Mouse (Mus musculus) hindbrain, embryonic 15.5 days (tissue): ENCODE measurements around the gene Snx10. TPM values are rescaled to one million over a fixed set of nuclear protein-coding genes. Genes with fewer than 3 reads are reported as not detected.
A peak's percentile ranks its signal among the peaks of the same experiment; 100 is the strongest.

Experiments used
- ATAC-seq: fragments of 200-750 bp; cut with Nextera tagmentation; 2 replicates; pipeline ENCODE4 v1.8.0; 2017; ENCODE audit warnings: low read depth, moderate number of reproducible peaks, moderate TSS enrichment; ENCODE audit not compliant: low FRiP score
- H3K27ac ChIP-seq: fragments of 300-500 bp; sonication (generic); replicated peaks from 2 replicates; pipeline ENCODE4 v1.5.1; 2015; ENCODE audit warnings: mild to moderate bottlenecking, inconsistent platforms
- H3K27me3 ChIP-seq: fragments of 300-500 bp; sonication (generic); 2 replicates; pipeline ENCODE4 v1.6.1; 2015; ENCODE audit warnings: control low read depth, inconsistent platforms
- H3K36me3 ChIP-seq: fragments of 300-500 bp; sonication (generic); 2 replicates; pipeline ENCODE4 v1.6.1; 2015; ENCODE audit warnings: control low read depth, inconsistent platforms
- H3K4me1 ChIP-seq: fragments of 300-500 bp; sonication (generic); replicated peaks from 2 replicates; pipeline ENCODE4 v1.6.1; 2015; ENCODE audit warnings: control low read depth, inconsistent platforms
- H3K4me2 ChIP-seq: fragments of 300-500 bp; sonication (generic); 2 replicates; pipeline ENCODE4 v1.6.1; 2015; ENCODE audit warnings: moderate library complexity, mild to moderate bottlenecking, inconsistent platforms
- H3K4me3 ChIP-seq: fragments of 300-500 bp; sonication (generic); 2 replicates; pipeline ENCODE4 v1.5.1; 2015; ENCODE audit warnings: mild to moderate bottlenecking, inconsistent platforms
- H3K9ac ChIP-seq: fragments of 300-500 bp; sonication (generic); 2 replicates; pipeline ENCODE4 v1.6.1; 2015; ENCODE audit warnings: inconsistent platforms
- H3K9me3 ChIP-seq: fragments of 300-500 bp; sonication (generic); 2 replicates; pipeline ENCODE4 v1.6.1; 2016; ENCODE audit warnings: control low read depth, inconsistent platforms
- WGBS: fragments of 180-500 bp; shearing (Covaris S2); methylation state at CpG from one replicate; pipeline ENCODE4 v1.1.7; 2015; 5-methylcytosine and 5-hydroxymethylcytosine counted together
- polyA plus RNA-seq: library from polyadenylated mRNA; unstranded; fragments of >200 nt; fragmentation: Nextera tagmentation; extraction: Ambion mirVana; gene quantifications from 2 replicates; pipeline ENCODE4 v1.2.1, GENCODE M21; 2015

Snx10 gene
- polyA plus RNA-seq, 1 experiment from 2014 or later = 61.6 TPM

GRCm38 (mm10) chr6:51541422-51541821, 17.7 kb downstream of the Snx10 start:
- H3K36me3 ChIP-seq = no peaks in the 10 kb centered on the region
- ATAC-seq = no peak
- no peak overlapping the region for H3K4me3 ChIP-seq
- H3K9me3 ChIP-seq = no peaks in the 10 kb centered on the region
- no peak overlapping the region for H3K27ac ChIP-seq
- peaks cover 9% of the 10 kb centered on the region for H3K4me1 ChIP-seq
- H3K4me2 ChIP-seq = no peak overlapping the region
- H3K27me3 ChIP-seq = no peaks in the 10 kb centered on the region
- 84% methylated on average over 7 of the region's 7 CpGs for WGBS
- no peak overlapping the region for H3K9ac ChIP-seq

GRCm38 (mm10) chr6:51542147-51542546, 18.4 kb downstream of the Snx10 start:
- Histone ChIP-seq H3K36me3 (no peaks in the 10 kb centered on the region), H3K4me2 (no peak overlapping the region), H3K4me1 (peaks cover 9% of the 10 kb centered on the region), H3K9me3 (no peaks in the 10 kb centered on the region), H3K27ac (no peak overlapping the region), H3K9ac (no peak overlapping the region), H3K4me3 (no peak overlapping the region), H3K27me3 (no peaks in the 10 kb centered on the region)
- 80% methylated on average over 4 of the region's 4 CpGs for WGBS
- ATAC-seq = no peak

- H3K9ac ChIP-seq = no peak overlapping the region
- no peak overlapping the region for H3K4me3 ChIP-seq
- no peak overlapping the region for H3K27ac ChIP-seq
- no peaks in the 10 kb centered on the region for H3K27me3 ChIP-seq
- WGBS = 61% methylated on average over 6 of the region's 6 CpGs
- H3K36me3 ChIP-seq = no peaks in the 10 kb centered on the region
- ATAC-seq = no peak
- H3K9me3 ChIP-seq = no peaks in the 10 kb centered on the region
- H3K4me2 ChIP-seq = no peak overlapping the region
- peaks cover 9% of the 10 kb centered on the region for H3K4me1 ChIP-seq
These were observed 20.0 kb downstream of the Snx10 start for GRCm38 (mm10) chr6:51543639-51544117.

- no peak overlapping the region for H3K27ac ChIP-seq
- H3K4me2 ChIP-seq = peak overlapping the region; percentile 13; the same call in 1 of the 2 replicates
- no peak for ATAC-seq
- H3K36me3 ChIP-seq = no peaks in the 10 kb centered on the region
- H3K4me1 ChIP-seq = peaks cover 9% of the 10 kb centered on the region
- no peaks in the 10 kb centered on the region for H3K27me3 ChIP-seq
- H3K9ac ChIP-seq = no peak overlapping the region
- H3K4me3 ChIP-seq = no peak overlapping the region
- H3K9me3 ChIP-seq = no peaks in the 10 kb centered on the region
- 37% methylated on average over 7 of the region's 7 CpGs for whole genome bisulfite sequencing
These were observed 20.5 kb downstream of the Snx10 start for GRCm38 (mm10) chr6:51544118-51544681.

GRCm38 (mm10) chr6:51545219-51545859, 21.6 kb downstream of the Snx10 start:
- Histone ChIP-seq H3K9me3 (no peaks in the 10 kb centered on the region), H3K4me2 (no peak overlapping the region), H3K4me3 (no peak overlapping the region), H3K27me3 (no peaks in the 10 kb centered on the region), H3K27ac (no peak overlapping the region), H3K36me3 (no peaks in the 10 kb centered on the region), H3K4me1 (peaks cover 9% of the 10 kb centered on the region), H3K9ac (no peak overlapping the region)
- no peak for ATAC-seq
- WGBS = 86% methylated on average over 11 of the region's 11 CpGs

GRCm38 (mm10) chr6:51546085-51546484, 22.4 kb downstream of the Snx10 start:
- H3K9me3 ChIP-seq = no peaks in the 10 kb centered on the region
- no peaks in the 10 kb centered on the region for H3K36me3 ChIP-seq
- H3K4me2 ChIP-seq = no peak overlapping the region
- no peaks in the 10 kb centered on the region for H3K27me3 ChIP-seq
- 94% methylated on average over 2 of the region's 2 CpGs for WGBS
- H3K9ac ChIP-seq = no peak overlapping the region
- peaks cover 9% of the 10 kb centered on the region for H3K4me1 ChIP-seq
- no peak overlapping the region for H3K27ac ChIP-seq
- no peak for ATAC-seq
- no peak overlapping the region for H3K4me3 ChIP-seq

GRCm38 (mm10) chr6:51548757-51549156, 25.1 kb downstream of the Snx10 start:
- WGBS = 81% methylated on average over 5 of the region's 5 CpGs
- Histone ChIP-seq H3K4me1 (peaks cover 9% of the 10 kb centered on the region), H3K4me2 (no peak overlapping the region), H3K9ac (no peak overlapping the region), H3K36me3 (no peaks in the 10 kb centered on the region), H3K9me3 (no peaks in the 10 kb centered on the region), H3K27ac (no peak overlapping the region), H3K27me3 (no peaks in the 10 kb centered on the region), H3K4me3 (no peak overlapping the region)
- no peak for ATAC-seq

GRCm38 (mm10) chr6:51551267-51551802, 27.6 kb downstream of the Snx10 start:
- H3K9ac ChIP-seq = no peak overlapping the region
- ATAC-seq = no peak
- H3K27me3 ChIP-seq = no peaks in the 10 kb centered on the region
- H3K9me3 ChIP-seq = no peaks in the 10 kb centered on the region
- no peak overlapping the region for H3K27ac ChIP-seq
- no peaks in the 10 kb centered on the region for H3K36me3 ChIP-seq
- no peak overlapping the region for H3K4me3 ChIP-seq
- H3K4me1 ChIP-seq = no peaks in the 10 kb centered on the region
- H3K4me2 ChIP-seq = no peak overlapping the region
- WGBS = 95% methylated on average over 10 of the region's 10 CpGs

- no peak for ATAC-seq
- Histone ChIP-seq H3K4me1 (no peaks in the 10 kb centered on the region), H3K4me3 (no peak overlapping the region), H3K27me3 (no peaks in the 10 kb centered on the region), H3K9ac (no peak overlapping the region), H3K36me3 (no peaks in the 10 kb centered on the region), H3K9me3 (no peaks in the 10 kb centered on the region), H3K27ac (no peak overlapping the region), H3K4me2 (no peak overlapping the region)
- 92% methylated on average over 7 of the region's 7 CpGs for WGBS
These were observed 32.9 kb downstream of the Snx10 start for GRCm38 (mm10) chr6:51556562-51556961.

- H3K4me2 ChIP-seq = no peak overlapping the region
- H3K27me3 ChIP-seq = no peaks in the 10 kb centered on the region
- H3K4me3 ChIP-seq = no peak overlapping the region
- no peak for ATAC-seq
- no peak overlapping the region for H3K27ac ChIP-seq
- H3K36me3 ChIP-seq = no peaks in the 10 kb centered on the region
- no peaks in the 10 kb centered on the region for H3K4me1 ChIP-seq
- H3K9me3 ChIP-seq = no peaks in the 10 kb centered on the region
- H3K9ac ChIP-seq = no peak overlapping the region
- 95% methylated on average over 7 of the region's 7 CpGs for WGBS
These were observed 34.6 kb downstream of the Snx10 start for GRCm38 (mm10) chr6:51558311-51558710.

- Histone ChIP-seq H3K27ac (peak overlapping the region; percentile 72; the same call in 1 of the 2 replicates), H3K27me3 (no peaks in the 10 kb centered on the region), H3K36me3 (no peaks in the 10 kb centered on the region), H3K4me3 (no peak overlapping the region), H3K4me2 (no peak overlapping the region), H3K9ac (no peak overlapping the region), H3K9me3 (no peaks in the 10 kb centered on the region), H3K4me1 (peaks cover 12% of the 10 kb centered on the region)
- 0 out of 2 replicates have a peak, but pooled peaks have one; percentile 19 for ATAC-seq
- 24% methylated on average over 14 of the region's 14 CpGs for WGBS
These were observed 43.3 kb downstream of the Snx10 start for GRCm38 (mm10) chr6:51566771-51567680.

GRCm38 (mm10) chr6:51569086-51569485, 45.4 kb downstream of the Snx10 start:
- Histone ChIP-seq H3K27ac (no peak overlapping the region; the same call in 1 of the 2 replicates), H3K36me3 (no peaks in the 10 kb centered on the region)

More at GRCm38 (mm10) chr6:51569086-51569485, 45.4 kb downstream of the Snx10 start:
- ATAC-seq = no peak
- H3K27me3 ChIP-seq = no peaks in the 10 kb centered on the region
- peaks cover 12% of the 10 kb centered on the region for H3K4me1 ChIP-seq
- 62% methylated on average over 8 of the region's 8 CpGs for WGBS
- no peak overlapping the region for H3K4me3 ChIP-seq
- H3K9me3 ChIP-seq = no peaks in the 10 kb centered on the region
- H3K9ac ChIP-seq = no peak overlapping the region
- no peak overlapping the region for H3K4me2 ChIP-seq
